Mouse (Mus musculus): ENCODE measurements around the gene Tmem28. TPM values are rescaled to one million over a fixed set of nuclear protein-coding genes. Genes with fewer than 3 reads are reported as not detected.

Gene Tmem28
- total RNA-seq (2023; ENCODE audit: inconsistent age): not detected in 4 replicates

GRCm38 (mm10) chrX:99820790-99821395 is at the start of gene Tmem28:
Tmem28 (plus strand) TSS chrX:99821021.

Other genes with a start within 250 kb of the Tmem28 start
- 0.13 to 0.72 TPM (median 0.51 TPM) in 4 replicates for gene Eda, start 154.6 kb downstream of the Tmem28 start, total RNA-seq (2023; ENCODE audit: inconsistent age)